Mouse (Mus musculus): ENCODE results near the gene Nmrk2.
"Not testable (repeated sequence)": the region's sequence is repeated elsewhere in the genome, so short reads cannot be mapped to it uniquely, and the experiment has no call there.

The Nmrk2 gene

GRCm38 (mm10) chr10:81201807-81202758, at the start of gene Nmrk2:
TSS of gene Nmrk2 (minus strand) at chr10:81202051.
- in situ Hi-C loops (cut with MboI, MseI) = no loop called here

GRCm38 (mm10) chr10:81249442-81249841, 47.6 kb upstream of the Nmrk2 start:
- in situ Hi-C loops (cut with MboI, MseI) = no loop called here

GRCm38 (mm10) chr10:81247804-81248203, 46.0 kb upstream of the Nmrk2 start:
- in situ Hi-C loops (cut with MboI, MseI) = no loop called here

DNA sequence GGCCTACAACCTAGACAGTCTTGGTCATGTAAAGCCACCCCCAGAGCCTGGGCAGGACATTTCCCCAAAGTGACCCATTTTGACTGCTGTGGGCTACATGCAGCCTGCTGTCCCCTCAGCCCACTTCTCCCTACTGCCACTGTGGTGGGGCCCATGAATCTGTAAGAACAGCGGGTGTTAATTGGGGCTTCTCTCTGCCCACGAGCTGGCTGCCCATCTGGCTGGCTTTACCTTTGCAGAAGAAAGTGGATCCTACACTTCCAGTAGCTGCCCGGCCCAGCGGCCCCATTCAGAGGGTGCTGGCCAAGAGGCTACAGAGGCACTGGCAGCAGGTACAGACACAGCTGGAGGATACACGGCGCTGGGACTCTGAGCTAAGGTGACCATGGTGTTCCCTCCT, 43.3 kb upstream of the Nmrk2 start:
- in situ Hi-C loops (cut with MboI, MseI) = no loop called here

DNA sequence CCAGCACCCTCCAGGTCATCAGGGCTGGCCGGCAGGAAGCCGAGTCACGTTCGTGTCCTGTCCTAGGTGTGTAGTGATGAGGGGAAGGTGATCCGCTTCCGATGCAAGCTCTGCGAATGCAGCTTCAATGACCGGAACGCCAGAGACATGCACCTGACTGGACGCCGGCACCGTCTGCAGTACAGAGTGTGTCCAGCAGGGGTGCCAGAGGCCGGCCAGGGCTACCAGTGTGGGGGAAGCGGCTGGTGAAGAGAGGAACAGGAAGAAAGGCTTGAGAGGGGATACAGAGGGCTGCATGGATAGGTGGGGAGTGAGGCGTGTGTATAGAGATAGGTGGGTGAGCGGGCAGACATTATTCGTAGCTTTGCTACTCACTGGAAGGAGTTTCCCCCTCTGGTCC, 42.7 kb upstream of the Nmrk2 start:
- in situ Hi-C loops (cut with MboI, MseI) = no loop called here

DNA sequence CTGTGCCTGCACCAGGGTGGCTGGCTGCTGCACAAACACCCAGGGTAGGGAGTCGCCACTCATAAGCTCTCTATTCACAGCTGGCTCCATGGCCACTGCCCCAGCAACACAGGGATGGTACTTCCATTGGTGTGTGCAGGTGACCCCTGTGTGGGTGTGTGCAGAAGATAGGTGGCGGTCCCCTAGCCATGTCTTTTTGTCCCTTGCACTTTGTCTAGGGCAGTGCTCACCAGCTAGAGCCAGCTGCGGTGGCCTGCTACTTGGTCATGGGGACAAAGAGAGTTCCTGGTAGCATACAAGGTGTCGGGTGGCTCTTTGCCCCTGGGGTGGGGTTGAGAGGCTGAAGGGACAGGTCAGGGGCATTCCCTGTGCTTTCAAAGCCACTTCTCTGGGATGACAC, 42.3 kb upstream of the Nmrk2 start:
- in situ Hi-C loops (cut with MboI, MseI) = no loop called here

DNA sequence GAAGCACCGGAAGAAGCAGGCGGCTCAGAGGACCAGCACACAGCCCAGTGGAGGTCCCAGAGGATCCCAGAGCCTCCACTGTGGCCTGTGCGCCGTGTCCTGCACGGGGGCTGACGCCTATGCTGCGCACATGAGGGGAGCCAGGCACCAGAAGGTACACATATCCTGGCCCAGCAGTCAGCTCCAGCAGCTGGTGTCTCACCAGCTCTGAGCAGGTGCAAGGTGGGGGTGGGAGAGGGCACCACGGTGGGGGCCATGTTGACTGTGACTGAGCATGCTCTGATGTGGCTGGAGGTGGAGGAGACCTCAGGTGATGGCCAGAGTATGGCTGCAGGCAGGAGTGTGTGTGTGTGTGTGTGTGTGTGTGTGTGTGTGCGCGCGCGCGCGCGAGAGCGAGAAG, 40.2 kb upstream of the Nmrk2 start:
- in situ Hi-C loops (cut with MboI, MseI) = no loop called here

- in situ Hi-C loops (cut with MboI, MseI) = no loop called here
Observed at GRCm38 (mm10) chr10:81240876-81241275, 39.0 kb upstream of the Nmrk2 start.

GRCm38 (mm10) chr10:81238618-81239017, 36.8 kb upstream of the Nmrk2 start:
- in situ Hi-C loops (cut with MboI, MseI) = no loop called here

DNA sequence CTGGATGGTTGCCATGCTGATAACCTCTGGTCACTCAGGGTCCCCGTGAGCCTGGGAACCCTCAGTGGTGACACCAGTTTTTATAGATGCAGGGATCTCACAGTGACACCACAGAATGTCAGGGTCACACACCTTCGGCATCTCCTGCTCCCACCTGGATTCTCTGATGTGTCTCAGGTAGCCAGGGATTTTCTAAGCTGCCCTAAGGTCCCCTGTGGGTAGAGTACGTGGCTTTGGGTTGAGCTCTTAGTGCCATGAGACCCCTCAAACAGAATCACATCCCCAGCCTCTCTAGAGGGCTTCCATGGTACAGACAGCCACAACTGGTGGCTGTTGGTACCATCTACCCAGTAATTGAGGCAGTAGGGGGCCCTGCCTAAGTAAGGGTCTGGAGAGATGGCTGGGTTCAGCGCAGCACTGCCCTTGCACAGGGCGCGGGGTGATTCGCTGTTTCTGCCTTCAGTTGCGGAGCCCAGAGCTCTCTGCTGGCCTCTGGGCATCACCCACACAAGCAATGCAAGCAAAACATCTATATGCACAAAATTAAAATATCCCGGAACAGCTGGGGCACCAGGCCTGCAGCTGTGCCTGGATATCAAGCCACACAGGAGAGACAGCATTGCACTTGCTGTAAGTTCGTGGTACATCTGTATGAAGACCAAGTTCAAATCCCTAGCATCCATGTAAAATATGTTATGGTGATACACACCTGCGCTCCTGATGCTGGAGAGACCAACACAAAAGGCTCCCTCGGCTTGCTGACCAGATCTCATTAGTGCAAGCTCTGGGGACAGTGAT, 34.8 kb upstream of the Nmrk2 start:
- in situ Hi-C loops (cut with MboI, MseI) = no loop called here

DNA sequence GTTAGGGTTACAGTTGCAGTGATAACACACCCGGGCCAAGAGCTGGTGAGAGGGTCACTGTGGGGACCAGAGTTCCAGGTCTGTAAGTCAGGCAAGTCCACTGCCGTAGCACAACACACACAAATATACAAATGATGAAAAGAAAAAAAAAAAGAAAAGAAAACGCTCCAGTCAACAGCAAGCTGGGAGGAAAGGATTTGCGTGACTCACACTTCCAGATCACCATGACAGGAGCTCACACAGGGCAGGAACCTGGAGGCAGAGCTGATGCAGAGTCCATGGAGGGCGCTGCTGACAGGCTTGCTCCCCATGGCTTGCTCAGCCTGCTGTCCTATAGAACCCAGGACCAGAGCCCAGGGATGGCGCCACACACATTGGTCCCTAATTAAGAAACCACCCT, 32.4 kb upstream of the Nmrk2 start:
- in situ Hi-C loops (cut with MboI, MseI) = no loop called here

DNA sequence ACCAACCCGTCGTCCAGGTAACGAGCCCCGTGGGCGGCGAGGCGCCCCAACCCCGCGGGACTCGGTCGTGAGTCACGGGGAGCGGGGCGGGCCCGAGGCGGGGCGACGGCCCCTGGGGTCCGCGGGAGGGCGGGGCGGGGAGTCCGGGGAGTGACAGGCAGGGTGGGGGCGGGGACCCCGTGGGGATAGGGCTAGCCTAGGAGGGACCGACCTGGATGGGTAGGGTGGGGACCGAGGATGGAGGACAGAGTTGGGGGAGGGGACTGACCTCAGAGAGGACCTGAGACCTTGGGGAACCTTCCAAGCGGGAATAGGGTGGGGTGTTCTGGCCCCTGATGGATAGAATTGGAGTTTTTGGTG, 31.4 kb upstream of the Nmrk2 start:
- in situ Hi-C loops (cut with MboI, MseI) = no loop called here

DNA sequence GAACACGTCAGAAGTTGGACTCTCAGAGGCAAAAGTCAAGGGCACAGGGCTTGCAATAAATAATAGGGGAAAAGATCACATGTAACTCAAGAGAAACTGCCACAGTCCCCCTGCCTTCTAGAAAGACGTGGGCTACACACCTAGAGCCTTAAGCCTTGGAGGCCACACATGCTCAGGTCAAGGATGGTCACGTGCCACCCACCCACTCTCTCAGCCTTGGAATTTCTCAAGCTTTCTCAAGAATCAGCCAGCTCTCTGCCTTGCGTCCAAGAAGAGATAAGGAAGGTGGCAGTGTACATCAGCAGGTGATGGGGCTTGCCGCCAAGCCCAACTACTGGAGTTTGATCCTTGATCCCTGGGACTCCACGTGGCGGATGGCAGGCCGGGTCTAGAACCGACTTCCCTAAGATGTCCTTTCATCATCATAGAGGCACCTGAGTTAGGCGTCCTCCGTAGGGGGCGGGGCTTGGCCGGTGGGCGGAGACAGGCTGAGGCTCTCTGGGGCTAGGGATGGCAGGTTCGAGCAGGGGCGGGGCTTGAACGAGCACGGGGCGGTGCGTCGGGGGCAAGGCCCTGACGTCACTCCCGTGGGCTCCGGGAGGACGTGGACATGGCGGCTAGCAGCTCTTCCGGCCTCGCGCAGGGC, 30.9 kb upstream of the Nmrk2 start, which contains the start of gene Zfr2:
Zfr2 (plus strand) TSS at position 576 of the 646 bp plus-strand sequence.
- in situ Hi-C loops (cut with MboI, MseI) = no loop called here

- in situ Hi-C loops (cut with MboI, MseI) = no loop called here
Observed at GRCm38 (mm10) chr10:81231436-81231835, 29.6 kb upstream of the Nmrk2 start.

GRCm38 (mm10) chr10:81230438-81231332, 28.8 kb upstream of the Nmrk2 start, which contains the start of gene Atcay:
TSS of gene Atcay (minus strand) at chr10:81230833.
- in situ Hi-C loops (cut with MboI, MseI) = no loop called here

DNA sequence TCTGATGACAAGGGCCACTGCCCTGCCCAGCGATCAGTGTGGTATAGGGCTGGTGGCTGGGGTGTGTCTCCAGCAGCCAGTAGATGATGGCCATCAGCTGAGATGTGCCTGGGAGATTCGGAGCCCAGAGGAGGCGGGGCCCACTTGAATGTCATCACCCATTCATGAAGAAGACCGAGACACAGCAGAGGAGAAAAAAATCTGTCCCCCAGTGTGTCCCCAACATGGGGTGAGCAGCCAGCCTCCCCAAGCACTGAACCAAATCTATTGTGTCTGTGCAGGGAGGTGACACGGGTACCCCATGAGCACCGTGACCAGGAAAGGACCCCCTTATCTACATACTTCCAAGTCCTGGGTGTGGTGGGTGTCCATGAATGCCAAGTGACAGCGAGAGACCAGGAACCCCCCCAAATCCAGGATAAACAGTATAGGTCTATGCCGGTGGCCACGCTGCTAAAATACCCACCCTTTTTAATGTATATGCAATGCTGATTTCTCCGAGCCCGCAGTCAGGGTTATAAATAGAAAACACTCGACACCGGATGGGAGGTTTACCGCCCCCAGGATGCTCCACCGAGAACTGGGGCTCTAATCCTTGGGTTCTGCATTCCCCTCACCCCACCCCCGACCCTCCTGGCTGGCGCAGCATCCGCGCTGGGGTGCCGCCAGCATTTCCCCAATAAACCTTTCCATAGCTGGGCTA, 28.0 kb upstream of the Nmrk2 start:
- in situ Hi-C loops (cut with MboI, MseI) = no loop called here

DNA sequence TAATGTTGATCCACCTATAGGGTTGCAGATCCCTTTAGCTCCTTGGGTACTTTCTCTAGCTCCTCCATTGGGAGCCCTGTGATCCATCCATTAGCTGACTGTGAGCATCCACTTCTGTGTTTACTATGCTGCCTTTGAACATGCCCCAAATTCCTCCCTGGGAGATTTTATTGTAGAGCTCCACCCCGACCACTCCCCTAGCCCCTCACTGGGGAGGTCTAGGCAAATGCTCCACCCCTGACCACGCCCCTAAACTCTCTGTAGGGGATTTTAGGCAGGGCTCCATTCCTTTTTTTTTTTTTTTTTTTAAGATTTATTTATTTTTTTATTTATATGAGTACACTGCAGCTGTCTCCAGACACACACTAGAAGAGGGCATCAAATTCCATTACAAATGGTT, 21.9 kb upstream of the Nmrk2 start:
- in situ Hi-C loops (cut with MboI, MseI) = not testable (repeated sequence)

- in situ Hi-C loops (cut with MboI, MseI) = no loop called here
Observed at GRCm38 (mm10) chr10:81221402-81222015, 19.7 kb upstream of the Nmrk2 start.

DNA sequence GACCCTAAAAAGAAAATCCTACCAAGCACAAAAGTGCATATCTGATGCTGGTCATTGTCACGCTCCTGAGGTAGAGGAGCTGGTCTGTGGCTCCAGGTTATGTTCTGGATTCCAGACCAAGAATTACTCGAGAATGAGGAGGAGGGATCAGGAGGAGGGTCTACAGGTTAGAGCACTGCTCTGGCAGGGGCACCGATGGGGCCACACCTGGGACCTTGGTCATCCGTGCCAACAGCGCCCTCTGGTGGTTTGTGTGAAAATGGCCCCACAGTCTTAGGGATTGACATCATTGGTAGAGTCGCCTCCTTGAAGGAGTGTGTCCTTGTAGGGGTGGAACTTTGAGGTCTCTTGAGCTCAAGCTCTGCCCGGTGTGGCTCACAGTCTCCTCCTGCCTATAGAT, 16.1 kb upstream of the Nmrk2 start:
- in situ Hi-C loops (cut with MboI, MseI) = no loop called here

DNA sequence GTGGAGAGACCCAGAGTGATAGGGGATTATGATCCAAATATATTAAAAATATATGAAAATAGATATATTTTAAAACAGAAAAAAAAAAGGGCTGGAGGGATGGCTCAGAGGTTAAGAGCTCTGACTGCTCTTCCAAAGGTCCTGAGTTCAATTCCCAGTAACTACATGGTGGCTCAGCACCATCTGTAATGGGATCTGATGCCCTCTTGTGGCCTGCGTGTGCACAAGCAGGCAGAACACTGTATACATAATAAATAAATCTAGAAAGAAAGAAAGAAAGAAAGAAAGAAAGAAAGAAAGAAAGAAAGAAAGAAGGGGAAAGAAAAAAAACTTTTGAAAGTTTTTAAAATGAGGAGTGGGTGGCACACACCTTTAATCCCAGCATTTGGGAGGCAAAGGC, 15.4 kb upstream of the Nmrk2 start:
- in situ Hi-C loops (cut with MboI, MseI) = not testable (repeated sequence)

All from T-helper 2 cell (primary cell).